Mouse (Mus musculus) brain, embryonic 18.5 days (tissue): ENCODE measurements around the gene Cse1l.

Source experiments
- DNase-seq: peaks from one replicate; pipeline ENCODE4 v3.0.0-alpha.2; 2012; ENCODE audit warnings: low read depth, low spot score

Gene Cse1l

GRCm38 (mm10) chr2:166905711-166906522 is at the start of gene Cse1l:
TSS of gene Cse1l (plus strand) at chr2:166906040.
- peak; percentile 94 for DNase-seq

DNA sequence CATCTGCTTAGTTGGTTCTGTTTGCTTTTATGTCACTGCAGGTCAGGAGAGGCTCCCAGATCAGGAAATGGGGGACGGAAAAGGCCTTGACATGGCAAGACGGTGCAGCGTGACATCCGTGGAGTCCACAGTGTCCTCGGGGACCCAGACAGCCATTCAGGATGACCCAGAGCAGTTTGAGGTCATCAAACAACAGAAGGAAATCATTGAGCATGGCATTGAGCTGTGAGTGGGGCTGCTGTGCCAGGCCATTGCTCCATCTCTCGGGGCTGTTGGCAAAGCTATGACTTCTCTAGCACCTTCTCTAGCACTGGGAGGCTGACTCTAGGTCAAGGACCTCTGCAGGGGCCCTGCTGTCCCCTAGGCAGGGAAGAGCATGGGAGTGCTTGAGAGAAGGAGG is 49.5 kb upstream of the Cse1l start:
- DNase-seq = no peak

DNA sequence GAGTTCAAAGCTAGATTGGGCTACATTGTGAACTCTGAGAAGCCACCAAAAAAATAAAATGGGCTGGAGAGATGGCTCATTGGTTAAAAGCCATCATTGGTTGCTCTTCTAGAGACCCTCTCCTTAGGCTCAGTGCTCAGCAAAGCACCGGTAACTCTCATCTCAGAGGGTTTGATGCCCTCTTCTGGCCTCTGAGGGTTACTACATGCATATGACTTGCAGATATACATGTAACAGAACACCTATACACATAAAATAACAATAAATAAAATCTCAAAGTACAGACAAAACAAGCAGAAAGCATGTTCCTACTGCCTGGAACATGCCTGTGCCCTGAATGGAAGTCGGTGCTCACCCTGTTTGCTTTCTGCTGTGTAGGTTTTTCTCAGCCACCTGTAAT is 48.7 kb upstream of the Cse1l start:
- DNase-seq = no peak

- no peak for DNase-seq
Observed at GRCm38 (mm10) chr2:166859214-166859613, 46.6 kb upstream of the Cse1l start.

DNA sequence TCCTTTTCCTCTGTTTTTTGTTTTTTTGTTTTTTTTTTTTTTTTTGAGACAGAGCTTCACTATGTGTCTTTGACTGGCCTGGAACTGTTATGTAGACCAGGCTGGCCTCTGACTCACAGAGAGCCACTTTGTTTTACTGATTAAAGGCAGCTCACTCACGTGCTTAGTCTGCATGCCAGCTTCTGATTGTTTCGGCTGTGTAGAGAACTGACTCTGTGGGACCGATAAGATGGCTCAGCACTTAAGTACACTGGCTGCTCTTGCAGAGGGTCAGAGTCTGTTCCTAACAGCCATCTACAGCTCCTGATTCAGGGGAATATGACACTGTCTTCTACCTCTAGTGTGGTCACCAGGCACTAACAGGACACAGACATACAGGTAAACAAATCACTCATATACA is 43.3 kb upstream of the Cse1l start:
- DNase-seq = no peak

DNA sequence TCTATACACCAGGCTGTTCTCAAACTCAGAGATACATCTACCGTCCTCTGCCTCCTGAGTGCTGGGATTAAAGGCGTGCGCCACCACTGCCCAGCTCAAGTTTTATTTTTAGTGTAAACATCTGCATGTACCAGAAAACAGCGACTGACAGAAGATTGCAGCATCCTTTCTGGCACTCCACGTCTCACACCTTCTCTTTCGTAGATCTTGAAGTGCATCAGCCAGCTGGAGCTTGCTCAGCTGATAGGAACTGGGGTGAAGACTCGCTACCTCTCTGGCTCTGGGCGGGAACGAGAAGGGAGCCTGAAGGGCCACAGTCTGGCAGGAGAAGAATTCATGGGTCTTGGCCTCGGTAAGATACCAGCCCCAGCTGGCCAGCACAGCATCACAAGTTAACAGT is 40.4 kb upstream of the Cse1l start:
- no peak for DNase-seq

GRCm38 (mm10) chr2:166870271-166870865 is 35.5 kb upstream of the Cse1l start:
- no peak for DNase-seq

GRCm38 (mm10) chr2:166870899-166871298 is 34.9 kb upstream of the Cse1l start:
- no peak for DNase-seq

GRCm38 (mm10) chr2:166874675-166875280 is 31.1 kb upstream of the Cse1l start:
- DNase-seq = no peak

DNA sequence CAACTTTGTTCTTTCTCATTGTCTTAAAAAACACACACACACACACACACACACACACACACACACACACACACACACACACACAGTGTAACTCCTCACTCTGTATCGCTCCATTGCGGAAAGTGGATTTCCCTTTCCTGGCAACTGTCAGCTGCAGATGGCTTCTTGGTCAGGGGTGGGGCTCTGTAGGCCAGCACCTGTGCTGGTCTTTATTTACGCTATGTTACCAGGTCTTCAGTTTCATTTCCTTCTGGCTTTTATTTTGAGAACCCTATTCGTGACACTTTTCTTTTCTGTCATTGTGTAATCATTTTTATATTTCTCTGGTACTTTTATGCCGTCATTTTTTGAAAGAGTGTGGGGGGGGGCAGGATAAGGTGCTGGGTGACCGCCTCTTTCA is 30.3 kb upstream of the Cse1l start:
- DNase-seq = no peak

DNA sequence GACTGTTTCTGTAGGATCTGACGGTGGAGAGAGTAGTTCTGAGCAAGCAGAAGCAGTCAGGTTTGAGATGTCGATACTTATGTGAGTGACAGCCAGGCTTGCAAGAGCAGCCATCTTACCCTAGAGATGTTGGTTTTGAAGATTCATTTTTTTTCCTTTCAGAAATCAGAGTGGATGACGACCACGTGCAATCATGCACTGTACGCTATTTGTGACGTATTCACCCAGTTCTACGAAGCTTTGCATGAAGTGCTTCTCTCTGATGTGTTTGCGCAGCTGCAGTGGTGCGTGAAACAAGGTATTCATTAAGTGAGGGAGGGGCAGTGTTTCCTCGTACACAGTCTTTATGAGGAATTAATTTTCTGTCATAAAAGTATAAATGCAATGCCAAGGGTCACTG is 29.5 kb upstream of the Cse1l start:
- DNase-seq = no peak

GRCm38 (mm10) chr2:166885066-166885465 is 20.8 kb upstream of the Cse1l start:
- no peak for DNase-seq

DNA sequence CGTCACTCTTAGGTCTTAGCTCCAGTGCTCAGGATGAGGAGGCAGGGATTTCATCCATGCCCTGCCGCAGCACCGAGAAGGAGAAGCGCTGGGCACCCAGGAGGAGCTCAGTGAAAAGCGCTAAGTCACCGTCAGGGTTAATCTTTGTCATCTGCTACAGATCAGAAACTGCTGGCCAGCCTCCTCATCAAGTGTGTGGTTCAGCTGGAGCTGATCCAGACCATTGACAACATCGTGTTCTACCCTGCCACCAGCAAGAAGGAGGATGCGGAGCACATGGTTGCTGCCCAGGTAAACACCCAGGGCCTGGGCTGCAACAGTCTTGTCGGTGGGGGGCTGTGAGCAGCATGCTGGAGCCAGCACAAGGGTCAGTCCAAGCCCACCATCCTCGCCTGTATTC is 20.2 kb upstream of the Cse1l start:
- no peak for DNase-seq

GRCm38 (mm10) chr2:166886231-166886630 is 19.6 kb upstream of the Cse1l start:
- DNase-seq = no peak

GRCm38 (mm10) chr2:166887816-166888215 is 18.0 kb upstream of the Cse1l start:
- DNase-seq = no peak

- no peak for DNase-seq
Observed at GRCm38 (mm10) chr2:166891366-166891880, 14.4 kb upstream of the Cse1l start.

GRCm38 (mm10) chr2:166892158-166892680 is 13.6 kb upstream of the Cse1l start:
- no peak for DNase-seq

- no peak for DNase-seq
Observed at GRCm38 (mm10) chr2:166893036-166893435, 12.8 kb upstream of the Cse1l start.

- DNase-seq = no peak
Observed at GRCm38 (mm10) chr2:166896368-166896767, 9.5 kb upstream of the Cse1l start.

GRCm38 (mm10) chr2:166896974-166897373 is 8.9 kb upstream of the Cse1l start:
- DNase-seq = no peak

DNA sequence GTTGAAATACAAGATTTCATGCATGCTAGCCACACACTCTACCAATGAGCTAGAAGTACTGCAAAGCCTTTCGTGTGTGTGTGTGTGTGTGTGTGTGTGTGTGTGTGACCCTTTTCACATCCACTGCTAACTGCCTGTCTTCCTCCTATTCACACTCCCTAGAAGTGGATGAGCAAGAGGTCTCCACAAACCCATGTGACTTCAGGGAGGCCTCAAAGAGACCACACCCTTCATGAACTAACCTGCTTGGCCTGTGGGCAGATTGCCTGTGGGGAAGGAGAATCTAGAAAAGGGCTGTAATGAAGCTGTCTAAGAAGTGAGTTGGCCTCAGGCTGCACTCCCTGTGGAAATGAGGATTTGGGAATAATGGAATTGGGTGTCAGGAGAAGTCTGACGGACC is 6.7 kb upstream of the Cse1l start:
- DNase-seq = no peak

GRCm38 (mm10) chr2:166899746-166900145 is 6.1 kb upstream of the Cse1l start:
- no peak for DNase-seq
